Mouse (Mus musculus): ENCODE measurements around the gene Lsg1. TPM values are rescaled to one million over a fixed set of nuclear protein-coding genes. Genes with fewer than 3 reads are reported as not detected.

The Lsg1 gene
- total RNA-seq, 2 experiments from 2014 or later = 16.7 to 20.7 TPM

DNA sequence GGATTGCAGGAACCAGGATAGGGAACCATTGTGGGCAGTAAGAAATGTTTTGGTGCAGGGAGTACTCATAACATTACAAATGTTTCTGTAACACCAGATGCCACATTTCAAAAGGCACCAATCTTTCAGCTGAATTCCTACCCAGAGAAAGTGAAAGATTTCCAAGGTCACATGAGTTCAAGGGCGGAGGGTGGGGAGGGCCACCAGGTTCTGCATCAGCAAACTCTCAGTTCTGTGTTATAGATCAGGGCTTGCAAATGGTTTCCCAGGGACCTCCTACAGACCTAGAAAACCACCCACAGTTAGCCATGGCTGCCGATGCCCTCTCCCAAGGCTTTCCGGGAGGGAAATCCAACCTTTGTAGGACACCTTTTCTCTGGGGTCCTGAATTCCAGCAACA is 20.5 kb upstream of the Lsg1 start:
- H3K27ac ChIP-seq = no peak overlapping the region
- no peak for DNase-seq (ENCODE audit: low spot score in 2 of 2)
- no peak overlapping the region for H3K4me3 ChIP-seq
- no peak for TF ChIP-seq CTCF (conservative IDR thresholded peaks at IDR 0.05)

DNA sequence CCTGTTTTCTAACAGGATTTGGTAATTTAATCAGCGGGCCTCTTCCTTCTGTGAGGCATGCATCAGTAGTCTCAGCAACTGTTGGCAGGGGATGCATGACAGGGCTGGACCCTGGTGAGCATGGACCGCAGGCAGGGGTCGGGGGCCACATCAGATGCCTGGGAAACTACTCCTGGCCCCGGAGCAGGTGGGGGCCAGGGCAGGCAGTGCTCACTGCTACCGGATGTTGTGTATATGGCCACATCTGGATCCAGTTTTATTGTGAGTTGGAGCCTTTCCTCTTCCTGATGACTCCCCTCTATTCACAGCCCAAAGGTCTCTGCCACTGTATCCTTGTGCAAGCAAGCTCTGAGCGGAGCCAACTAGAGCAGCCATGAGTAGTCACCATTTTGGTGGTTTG is 18.1 kb upstream of the Lsg1 start:
- TF ChIP-seq CTCF (conservative IDR thresholded peaks at IDR 0.05) = no peak
- DNase-seq (ENCODE audit: low spot score in 2 of 2) = no peak

DNA sequence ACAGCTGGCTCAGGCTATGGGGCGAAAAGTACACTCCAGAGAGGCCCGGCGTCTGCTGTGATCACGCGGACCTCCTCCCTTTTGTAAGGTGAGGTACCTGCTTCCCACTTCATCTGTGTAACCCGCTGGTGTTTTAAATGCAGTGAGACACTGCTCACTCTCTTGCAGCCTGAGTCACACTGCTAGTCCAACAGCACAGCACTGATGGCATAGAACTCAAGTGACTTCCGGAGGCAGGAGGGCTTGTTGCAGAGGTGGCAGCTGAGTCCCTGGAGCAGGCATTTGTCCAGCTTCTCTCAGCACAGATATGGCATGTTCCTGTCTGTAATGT is 17.4 kb upstream of the Lsg1 start:
- Histone ChIP-seq H3K27ac (no peak overlapping the region), H3K4me3 (no peak overlapping the region)
- no peak for DNase-seq (ENCODE audit: low spot score in 2 of 2)
- TF ChIP-seq CTCF (conservative IDR thresholded peaks at IDR 0.05) = no peak

More for the DNA sequence above, 18.1 kb upstream of the Lsg1 start:
- no peak overlapping the region for H3K27ac ChIP-seq
- H3K4me3 ChIP-seq = no peak overlapping the region

DNA sequence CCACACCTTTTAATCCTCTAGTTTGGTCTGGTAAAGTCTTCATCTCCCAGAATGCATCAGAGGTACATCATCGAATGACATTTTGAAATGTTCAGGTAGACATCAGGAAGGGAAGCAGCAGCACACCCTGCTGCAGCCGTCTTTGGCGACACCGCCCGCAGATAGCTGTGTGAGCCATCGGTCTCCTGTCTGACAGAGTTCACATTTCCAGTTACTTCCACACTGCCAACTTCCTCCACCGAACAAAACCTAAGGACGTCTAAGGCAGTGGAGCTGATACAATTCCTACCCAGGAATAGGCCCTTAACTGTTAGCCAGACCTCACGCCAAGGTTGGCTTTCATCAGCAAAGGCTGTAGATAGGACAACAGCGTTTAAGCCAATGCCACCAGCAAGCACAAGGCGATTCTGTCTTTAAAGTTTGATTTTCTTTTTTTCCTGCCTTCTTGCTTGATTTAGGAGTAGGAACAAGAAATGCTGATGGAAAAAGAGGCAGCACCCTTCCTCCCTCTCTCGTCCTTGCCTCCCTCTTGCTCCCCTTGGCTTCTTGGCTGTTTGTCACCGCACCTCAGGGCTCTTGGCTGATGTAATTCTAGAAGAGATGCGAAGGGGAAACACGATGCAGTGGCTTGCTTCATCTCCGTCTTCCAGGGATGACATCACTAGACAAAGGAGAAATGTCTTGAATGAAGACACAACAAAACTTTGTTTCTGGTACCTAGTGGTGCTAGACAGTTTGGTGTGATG is 16.8 kb upstream of the Lsg1 start:
- DNase-seq (ENCODE audit: low spot score in 2 of 2) = no peak
- TF ChIP-seq CTCF (conservative IDR thresholded peaks at IDR 0.05) = no peak
- Histone ChIP-seq H3K27ac (no peak overlapping the region), H3K4me3 (no peak overlapping the region)

DNA sequence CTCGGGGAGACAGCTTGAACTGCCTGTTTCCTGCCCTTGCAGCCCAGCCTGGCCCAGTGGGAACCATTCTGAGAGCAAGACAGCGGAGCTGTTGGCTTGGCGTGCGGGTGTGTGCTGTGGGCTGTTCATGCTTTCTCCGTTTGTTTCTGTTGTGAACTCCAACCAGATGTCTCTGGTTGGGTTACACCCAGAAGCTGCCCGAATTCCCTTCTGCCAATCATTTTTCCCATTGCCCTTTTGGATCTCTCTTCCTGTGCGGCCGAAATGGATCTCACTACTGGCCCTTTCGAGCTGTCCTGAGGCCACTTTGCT is 16.1 kb upstream of the Lsg1 start:
- DNase-seq (ENCODE audit: low spot score in 2 of 2) = no peak
- Histone ChIP-seq H3K4me3 (no peak overlapping the region), H3K27ac (peak overlapping the region; percentile 18; the same call in 1 of the 2 replicates)
- TF ChIP-seq CTCF (conservative IDR thresholded peaks at IDR 0.05) = no peak

DNA sequence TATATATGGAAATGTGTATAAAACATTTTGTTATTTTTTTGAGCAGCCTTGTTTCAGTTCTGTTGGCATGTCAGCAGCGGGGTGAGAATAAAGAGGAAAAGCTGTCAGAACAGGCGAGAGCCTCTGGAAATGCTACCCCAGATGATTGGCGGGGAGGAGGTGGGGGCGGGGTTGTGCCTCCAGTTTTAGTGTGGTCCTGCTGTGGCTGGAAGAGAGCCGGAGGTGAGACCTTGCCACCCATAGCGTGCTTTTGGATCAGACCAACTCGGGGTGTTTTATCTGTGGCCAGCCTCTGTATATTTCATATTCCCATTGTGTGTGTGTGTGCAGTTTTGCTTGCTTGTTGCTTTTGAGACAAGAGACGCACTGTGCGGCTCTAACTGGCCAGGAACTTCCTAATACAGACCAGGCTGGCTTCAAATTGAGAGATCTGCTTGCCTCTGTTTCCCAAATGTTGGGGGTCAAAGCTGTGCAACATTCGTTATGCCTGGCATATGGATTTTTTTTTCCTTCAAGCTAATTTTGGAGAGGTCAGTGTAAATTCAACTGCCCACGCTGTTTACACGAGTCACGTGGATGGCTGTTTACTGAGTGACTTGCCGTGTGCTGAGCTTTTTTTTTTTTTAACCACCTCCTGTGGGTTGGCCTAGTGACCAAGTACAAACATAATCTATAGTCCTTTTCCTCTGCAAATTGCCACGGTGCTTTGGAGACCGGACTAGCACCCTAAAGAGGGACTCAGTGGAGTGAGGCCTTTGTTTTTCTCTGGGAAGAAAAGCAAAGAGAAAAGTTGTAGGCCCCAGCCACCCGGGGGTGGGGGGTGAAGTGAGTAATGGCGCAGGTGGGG is 15.5 kb upstream of the Lsg1 start:
- no peak for DNase-seq (ENCODE audit: low spot score in 2 of 2)
- H3K4me3 ChIP-seq = no peak overlapping the region
- TF ChIP-seq CTCF (conservative IDR thresholded peaks at IDR 0.05) = no peak
- H3K27ac ChIP-seq = peak overlapping the region; percentile 18; the same call in 1 of the 2 replicates

DNA sequence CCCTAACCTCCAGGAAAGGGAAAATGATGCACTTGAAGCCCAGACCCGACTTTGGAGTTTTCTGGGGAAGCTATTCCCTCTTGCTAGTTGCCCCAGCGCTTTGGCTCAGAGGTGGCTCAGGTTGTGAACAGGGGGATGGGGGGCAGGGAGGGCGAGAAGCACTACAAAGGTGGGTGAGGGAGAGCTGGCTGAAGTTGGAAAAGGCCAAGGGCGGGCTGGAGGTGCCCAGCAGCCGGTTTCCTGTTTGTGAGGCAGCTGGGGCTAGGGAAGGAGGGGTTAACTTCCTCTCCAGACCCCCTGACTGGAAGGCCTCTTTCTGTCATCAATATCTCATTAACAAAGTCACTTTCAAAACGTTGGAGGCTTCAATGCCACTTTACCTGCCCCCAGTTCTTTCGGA is 14.6 kb upstream of the Lsg1 start:
- no peak for DNase-seq (ENCODE audit: low spot score in 2 of 2)
- TF ChIP-seq CTCF (conservative IDR thresholded peaks at IDR 0.05) = no peak
- Histone ChIP-seq H3K4me3 (peak overlapping the region; percentile 79; the same call in 1 of the 2 replicates), H3K27ac (peak overlapping the region; percentile 86; the same call in 1 of the 2 replicates)

DNA sequence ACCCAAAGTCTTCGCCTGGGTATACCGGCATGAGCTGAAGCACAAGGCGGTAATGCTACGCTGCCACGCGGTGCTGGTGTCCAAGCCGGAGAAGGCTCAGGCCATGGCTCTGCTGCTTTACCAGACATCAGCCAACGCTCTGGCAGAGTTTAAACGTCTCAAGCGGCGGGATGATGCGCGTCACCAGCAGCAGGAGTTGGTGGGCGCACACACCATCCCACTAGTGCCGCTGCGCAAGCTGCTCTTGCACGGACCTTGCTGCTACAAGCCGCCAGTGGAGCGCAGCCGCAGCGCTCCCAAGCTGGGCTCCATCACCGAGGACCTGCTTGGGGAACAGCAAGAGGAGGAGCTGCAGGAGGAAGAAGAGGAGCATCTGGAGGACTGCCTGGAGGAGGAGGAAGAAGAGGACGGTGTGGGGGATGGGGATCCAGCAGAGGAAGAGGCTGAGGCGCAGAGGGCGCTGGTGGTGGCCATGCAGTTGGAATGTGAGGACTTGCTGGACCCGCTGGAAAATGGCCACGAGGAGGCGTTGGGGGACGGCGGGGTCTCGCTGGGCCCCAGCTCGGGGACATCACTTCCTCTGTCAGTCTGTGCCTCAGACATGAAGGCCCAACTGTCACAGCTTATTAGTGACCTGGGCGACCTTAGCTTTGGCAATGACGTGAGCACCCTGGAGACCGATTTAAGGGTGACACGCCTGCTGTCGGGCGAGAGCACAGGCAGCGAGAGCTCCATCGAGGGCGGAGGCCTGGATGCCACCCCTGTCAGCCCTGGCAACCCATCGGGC is 13.8 kb upstream of the Lsg1 start:
- Histone ChIP-seq H3K27ac (peak overlapping the region; percentile 86; the same call in 1 of the 2 replicates), H3K4me3 (peak overlapping the region; percentile 79)
- DNase-seq (ENCODE audit: low spot score in 2 of 2) = peak; percentile 34 to 38
- TF ChIP-seq CTCF (conservative IDR thresholded peaks at IDR 0.05) = peak; percentile 64

DNA sequence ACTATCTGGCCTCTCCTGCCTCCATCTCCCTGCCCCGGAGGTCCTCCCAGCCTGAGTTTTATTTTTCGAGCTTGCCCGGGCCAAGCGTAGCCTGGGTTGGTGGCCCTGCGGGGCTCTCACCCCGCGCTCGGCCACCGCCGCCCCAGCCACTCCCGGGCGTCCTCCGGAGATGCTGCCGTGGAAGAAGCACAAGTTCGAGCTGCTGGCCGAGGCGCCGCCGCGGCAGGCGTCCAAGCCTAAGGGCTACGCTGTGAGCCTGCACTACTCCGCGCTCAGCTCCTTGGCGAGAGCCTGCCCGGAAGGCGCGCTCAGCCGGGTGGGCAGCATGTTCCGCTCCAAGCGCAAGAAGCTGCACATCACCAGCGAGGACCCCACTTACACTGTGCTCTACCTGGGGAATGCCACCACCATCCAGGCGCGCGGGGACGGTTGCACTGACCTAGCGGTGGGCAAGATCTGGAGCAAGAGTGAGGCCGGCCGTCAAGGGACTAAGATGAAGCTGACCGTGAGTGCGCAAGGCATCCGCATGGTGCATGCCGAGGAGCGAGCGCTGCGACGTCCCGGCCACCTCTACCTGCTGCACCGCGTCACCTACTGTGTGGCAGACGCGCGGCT is 13.1 kb upstream of the Lsg1 start:
- no peak for TF ChIP-seq CTCF (conservative IDR thresholded peaks at IDR 0.05)
- DNase-seq (ENCODE audit: low spot score in 2 of 2) = peak in 1 of 2 experiments; percentile 23
- H3K4me3 ChIP-seq = peak overlapping the region; percentile 79
- peak overlapping the region; percentile 86; the same call in 1 of the 2 replicates for H3K27ac ChIP-seq

DNA sequence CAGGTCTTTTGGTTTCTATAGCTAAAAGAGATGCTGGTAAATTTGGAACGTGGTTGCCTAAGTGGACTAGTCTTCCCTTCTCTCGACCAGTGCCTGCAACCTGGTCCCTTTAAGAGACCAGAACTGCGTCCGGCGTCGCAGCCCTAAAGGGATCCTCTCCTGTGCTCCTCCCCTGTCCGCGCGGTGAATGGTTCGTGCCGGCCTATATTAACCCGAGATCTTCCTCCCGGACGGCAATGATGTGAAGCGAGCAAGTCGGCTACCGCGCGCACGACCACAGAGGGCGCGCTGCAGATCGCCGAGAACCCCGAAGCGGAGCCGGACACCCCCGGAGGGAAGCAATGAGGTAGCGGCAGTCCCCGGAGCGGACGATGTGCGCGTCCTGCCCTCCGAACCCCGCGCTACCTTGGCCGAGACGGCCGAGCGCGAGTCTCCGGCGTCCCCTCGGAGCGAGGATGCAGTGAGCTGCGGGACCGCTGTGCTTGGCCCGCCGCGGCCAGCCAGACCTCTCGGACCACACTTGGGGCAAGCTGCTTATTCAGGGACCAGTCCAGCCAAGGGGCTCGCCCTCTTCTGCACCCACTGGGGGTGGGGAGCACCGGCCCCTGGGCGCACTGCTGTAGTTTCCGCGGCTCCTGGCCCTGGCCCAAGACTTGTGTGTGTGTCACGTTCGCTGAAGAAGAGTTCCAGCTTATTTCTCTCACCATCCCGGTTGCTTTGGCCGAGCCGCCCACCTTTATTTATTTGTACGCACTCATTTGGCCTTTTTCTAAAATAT is 12.3 kb upstream of the Lsg1 start, which contains the start of gene Fam43a:
Gene Fam43a, plus strand, starts transcription at position 233 of the 778 bp plus-strand sequence.
- DNase-seq (ENCODE audit: low spot score in 2 of 2) = peak; percentile 70 to 73
- peak within 1 kb of the TSS; percentile 86 for H3K27ac ChIP-seq

DNA sequence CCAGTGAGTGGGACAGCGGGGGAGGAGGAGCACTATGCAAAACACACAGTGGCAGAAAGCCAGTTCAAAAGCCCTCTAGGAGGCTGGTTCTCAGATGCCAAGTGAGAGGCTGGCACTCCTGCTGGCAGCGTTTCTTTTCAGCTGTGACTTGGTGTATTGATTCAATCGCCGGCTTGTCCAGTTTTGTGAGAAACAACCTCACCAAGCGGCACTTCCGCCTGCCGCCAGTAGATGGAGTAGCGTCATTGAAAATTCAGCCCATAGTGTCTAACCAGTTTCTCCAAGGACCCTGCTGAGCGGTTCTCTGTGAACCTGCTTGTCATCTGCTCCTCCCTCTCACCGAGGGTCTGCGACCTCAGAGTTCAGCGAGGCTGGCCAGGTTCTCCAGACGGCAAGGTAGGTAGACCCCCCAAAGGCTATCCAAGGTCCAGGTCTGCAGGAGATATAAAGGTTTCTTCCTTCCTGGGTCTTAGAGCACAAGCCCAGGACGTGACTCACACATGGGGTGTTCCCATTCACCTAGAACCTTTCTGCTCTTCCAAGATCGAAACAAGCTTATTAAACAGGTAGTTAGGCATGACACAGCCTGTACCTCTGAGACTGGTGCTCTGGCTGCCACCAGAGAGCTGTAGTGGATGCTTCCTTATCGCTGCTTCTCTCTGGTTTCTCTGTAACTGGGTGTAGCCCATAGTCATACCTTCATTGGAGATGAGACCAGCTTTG is 9.7 kb upstream of the Lsg1 start:
- peak; percentile 89 to 95 for DNase-seq (ENCODE audit: low spot score in 2 of 2)
- Histone ChIP-seq H3K4me3 (peak overlapping the region; percentile 26; the same call in 1 of the 2 replicates), H3K27ac (no peak overlapping the region)
- TF ChIP-seq CTCF (conservative IDR thresholded peaks at IDR 0.05) = peak; percentile 98

More for the DNA sequence above, 12.3 kb upstream of the Lsg1 start, which contains the start of gene Fam43a:
- peak within 1 kb of the TSS; percentile 79 for H3K4me3 ChIP-seq
- peak; percentile 67 for TF ChIP-seq CTCF (conservative IDR thresholded peaks at IDR 0.05)

Data from layer of hippocampus, adult 2 months (tissue).